Mouse (Mus musculus) monocyte, adult 5-6 weeks (primary cell): Measurements from ENCODE around the gene Ypel2. TPM values are rescaled to one million over a fixed set of nuclear protein-coding genes. Genes with fewer than 3 reads are reported as not detected.
A peak's percentile ranks its signal among the peaks of the same experiment; 100 is the strongest.

Experiments used
- ATAC-seq: fragments of 153-309, 156-312 bp; replicated peaks from 2 replicates; pipeline ENCODE4 v1.8.0; 2017; ENCODE audit warnings: mild to moderate bottlenecking; ENCODE audit not compliant: low TSS enrichment, insufficient number of reproducible peaks, severe bottlenecking, poor library complexity, low FRiP score
- total RNA-seq: library from RNA; stranded (forward); fragments of 200-1000, 200-491, 200-594 nt; gene quantifications from 3 replicates; pipeline ENCODE4 v1.2.3, GENCODE M21; 2017

Ypel2 gene
- total RNA-seq, 1 experiment from 2014 or later = 6.5 TPM

DNA sequence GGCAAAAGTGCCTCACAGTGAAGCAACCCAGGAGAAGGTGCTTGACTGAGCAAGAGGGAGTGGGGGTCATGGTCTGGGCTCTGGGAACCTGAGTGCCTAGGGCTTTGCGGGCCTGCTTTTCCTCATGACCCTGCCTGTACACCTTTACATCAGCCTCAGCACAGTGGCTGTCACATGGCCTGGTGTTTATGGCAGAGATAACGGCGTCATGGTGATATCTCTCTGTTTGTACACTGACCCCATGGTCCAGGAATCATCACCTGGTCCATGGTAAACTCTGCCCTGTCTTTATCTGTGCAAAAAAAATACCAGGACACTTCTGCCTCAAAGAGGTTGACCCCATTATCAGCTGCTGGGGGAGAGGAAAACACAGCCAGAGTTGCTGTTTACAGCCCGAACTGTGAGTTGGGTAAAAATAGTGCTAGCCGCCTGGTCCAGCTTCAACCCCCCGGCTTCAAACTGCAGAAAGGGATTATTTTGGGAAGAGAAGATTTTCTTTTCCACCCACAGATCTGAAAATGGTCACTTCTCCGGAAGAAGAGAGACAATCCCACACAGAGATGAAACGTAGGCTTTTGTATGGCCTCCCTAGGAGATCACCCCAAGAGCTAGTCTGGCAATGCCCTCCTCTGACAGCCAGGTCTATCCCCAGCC, 76.8 kb downstream of the Ypel2 start:
- ATAC-seq = no peak

DNA sequence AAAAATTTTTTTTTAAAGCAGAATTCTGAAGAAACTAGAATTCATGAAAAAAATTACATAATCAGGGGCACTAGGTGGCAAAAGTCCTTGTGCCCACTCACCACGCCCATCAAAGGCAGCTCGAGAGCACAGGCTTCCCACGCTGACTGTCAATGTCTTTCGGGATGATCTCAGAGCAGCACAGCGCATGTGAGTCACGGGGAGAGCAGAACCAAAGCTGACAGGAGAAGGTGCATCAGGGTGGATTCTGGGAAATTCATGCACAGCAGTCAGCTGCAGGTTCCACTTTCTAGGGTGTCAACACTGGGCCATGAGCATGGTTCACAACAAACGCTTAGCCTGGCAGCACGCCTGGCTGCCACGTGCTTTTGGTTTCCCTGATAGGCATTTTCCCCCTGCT, 79.2 kb downstream of the Ypel2 start:
- ATAC-seq = no peak

DNA sequence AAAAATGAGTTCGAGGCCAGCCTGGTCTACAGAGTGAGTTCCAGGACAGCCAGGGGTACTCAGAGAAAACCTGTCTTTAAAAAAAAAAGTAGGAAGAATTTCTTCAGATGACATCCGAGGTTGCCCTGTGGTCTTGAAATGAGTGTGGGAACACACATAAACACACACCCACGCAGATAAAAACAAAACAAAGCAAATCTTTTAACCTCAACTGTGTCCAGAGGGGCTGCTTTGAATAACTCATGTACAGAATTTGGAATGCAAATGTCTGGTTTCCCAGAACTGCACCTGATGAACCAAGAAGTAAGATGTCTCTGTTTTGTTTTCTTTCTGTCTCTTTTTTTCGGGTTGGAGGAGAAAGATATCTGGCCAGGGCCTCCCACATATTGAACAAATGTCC, 83.3 kb downstream of the Ypel2 start:
- ATAC-seq = no peak

DNA sequence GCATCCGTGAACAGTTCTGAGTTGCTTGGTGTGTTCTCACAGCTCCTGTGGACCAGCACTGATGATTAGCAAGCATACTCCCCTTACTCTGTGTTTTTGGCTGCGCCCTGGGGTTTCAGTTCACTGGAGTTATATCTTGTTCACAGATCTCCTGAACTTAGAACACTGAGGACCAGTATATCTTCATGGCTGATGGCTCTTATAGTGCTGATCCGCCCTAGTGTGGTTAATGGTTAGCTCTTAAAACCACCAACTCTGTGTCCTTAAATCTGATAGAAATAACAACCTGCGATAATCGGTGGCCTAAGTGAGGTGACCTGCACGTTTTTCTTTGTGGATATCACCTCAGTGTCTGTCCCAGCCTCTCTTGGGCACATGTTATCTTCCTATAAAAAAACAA, 84.5 kb downstream of the Ypel2 start:
- ATAC-seq = no peak

DNA sequence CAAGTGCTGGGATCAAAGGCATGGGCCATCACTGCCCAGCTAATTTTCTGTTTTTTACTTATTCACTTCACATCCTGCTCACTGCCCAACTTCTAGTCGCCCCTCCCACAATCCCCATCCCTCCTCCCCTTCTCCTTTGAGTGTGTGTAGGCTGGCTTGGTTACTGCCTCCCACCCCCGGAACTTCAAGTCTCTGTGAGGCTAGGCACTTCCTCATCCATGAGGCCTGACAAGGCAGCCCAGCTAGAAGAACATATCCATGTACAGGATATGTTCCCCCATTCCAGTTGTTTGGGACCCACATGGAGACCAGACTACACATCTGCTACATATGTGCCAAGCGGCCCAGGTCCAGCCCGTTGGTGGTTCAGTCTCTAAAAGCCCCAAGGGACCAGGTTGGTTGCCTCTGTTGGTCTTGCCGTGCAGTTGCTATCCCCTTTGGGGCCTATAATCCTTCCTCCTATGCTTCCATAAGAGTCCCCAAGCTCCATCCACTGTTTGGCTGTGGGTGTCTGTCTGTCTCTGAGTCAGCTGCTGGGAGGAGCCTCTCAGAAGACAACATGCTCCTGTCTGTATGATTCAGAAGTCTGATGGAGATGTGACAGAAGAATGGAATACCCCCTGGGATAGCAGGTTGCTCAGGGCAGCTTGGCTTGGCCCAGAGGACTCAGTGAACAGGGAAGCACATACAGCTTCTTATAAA, 85.5 kb downstream of the Ypel2 start:
- ATAC-seq = peak; percentile 78; the same call in 1 of the 2 replicates

DNA sequence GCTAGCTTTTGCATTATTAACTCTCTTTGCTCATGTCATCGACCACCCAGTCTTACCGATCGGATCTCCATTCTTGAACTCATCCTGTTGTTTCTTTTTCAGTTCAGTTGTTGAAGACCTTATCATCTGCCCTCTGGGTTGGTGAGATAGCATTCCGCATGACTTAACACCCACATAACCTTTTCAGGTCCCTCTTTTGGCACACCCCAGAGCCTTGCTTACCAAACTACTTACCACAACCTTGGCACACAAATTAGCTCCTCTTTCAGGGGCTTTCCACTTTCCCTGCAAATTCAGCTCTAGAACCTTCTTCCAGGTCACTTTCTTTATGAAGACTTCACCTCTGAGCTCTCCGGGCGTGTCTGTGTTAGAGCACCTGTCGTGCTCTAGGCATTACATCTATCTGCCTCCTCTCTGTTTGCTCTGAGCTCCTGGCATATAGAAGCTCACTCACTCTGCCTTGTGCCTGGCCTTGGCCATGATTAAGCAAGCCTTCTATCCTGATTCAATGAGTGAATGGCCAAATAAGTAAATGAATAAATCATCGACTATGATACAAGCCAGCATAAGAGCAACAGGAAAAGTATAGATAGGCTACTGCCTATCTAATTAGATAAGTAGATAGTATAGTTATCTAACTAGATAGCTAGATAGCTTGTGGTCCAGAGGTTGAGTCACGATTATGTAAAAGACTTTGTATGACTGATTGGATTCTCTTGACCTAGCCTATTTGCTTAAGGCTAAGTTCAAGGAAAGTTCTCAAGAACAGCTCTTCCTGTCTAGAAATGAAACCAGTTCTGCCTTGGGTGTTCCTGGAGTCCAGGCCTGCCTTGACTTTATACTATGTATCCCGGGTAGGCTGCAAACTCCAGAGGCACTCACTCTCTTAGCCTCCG, 86.5 kb downstream of the Ypel2 start:
- no peak for ATAC-seq

DNA sequence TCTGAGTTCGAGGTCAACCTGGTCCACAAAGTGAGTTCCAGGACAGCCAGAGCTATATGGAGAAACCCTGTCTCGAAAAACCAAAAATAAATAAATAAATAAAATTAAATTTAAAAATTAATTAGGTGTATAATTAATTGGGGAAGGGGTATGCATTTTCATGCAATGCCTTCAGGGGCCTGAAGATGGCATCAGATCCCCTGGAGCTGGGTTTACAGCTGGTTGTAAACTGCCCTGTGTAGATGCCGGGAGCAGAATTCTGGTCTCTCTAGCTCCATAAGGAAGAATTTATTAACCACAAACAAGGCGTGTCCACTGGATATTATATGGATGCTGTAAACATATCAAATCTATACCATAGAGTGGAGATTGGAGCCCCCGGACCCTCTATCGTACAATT, 87.2 kb downstream of the Ypel2 start:
- ATAC-seq = no peak

DNA sequence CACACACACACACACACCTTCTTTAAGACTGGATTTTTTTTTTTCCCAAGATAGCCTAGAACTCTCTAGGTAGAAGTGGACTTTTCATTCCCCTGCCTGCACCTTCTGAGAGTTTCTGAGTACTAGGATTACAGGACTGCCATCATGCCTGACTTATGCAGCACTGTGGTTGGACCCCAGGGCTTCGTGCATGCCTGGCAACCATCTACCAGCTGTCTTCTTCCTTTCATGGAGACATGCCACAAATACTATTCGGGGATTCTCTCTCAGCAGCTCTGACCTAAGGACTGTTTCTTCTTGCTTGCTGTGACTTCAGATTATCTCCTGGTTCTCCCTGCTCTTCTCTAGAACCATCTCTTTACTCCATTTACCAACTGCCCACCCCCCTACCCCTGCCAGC, 88.2 kb downstream of the Ypel2 start:
- ATAC-seq = no peak

DNA sequence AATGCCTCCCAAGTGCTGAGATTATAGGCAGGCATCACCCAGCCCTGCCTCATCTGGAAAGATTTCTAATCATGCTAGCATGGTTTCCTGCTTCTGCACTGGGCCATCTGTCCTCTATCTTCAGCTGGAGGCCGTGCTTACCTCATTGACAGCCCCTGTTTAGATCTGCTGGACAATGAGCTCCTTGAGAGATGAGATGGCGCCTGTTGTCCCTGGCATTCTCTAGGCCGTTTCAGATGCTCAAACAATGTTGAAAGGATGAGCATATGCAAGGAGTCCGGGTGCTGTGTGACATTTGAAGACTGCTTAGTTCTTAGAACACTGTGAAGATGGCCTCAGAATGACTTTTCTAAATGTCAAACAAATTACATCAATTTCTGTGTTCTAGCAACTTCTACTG, 88.8 kb downstream of the Ypel2 start:
- ATAC-seq = no peak

DNA sequence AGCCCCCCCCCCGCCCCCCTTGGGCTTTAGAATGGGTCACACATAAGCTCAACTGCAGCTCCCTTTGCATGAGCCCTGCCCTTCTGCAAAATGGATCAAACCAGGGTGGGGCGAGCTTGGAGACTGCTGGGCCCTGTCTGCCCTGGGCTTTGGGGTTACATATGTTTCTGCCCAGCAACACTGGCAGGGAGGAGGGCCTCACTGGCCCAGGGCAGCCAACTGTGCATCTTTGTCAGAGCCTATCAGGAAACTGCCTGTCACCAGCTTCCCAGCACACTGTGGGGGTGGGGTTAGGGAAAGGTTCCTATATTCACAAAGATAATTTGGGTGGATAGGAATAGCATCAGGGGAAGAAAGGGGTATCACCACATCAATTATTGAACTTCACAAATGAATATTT, 95.1 kb downstream of the Ypel2 start:
- ATAC-seq = no peak

DNA sequence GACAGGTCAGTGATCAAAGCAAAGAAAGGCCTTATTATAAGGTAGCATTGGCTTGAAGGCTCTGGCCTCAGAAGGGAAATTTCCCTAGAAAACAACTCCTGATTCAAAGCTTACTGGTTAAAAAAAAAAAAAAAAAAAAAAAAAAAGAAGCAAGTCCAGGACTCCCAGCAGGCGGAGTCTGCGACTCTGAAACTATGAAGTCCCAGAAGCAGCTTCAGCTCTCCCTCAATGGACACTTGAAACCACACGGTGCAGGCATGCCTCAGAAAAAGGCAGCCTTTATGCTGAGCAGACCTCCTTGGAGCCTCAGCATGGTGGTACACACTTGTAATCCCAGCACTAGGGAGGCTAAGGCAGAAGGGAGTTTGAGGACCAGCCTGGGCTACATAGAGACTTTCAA, 97.9 kb downstream of the Ypel2 start:
- no peak for ATAC-seq

DNA sequence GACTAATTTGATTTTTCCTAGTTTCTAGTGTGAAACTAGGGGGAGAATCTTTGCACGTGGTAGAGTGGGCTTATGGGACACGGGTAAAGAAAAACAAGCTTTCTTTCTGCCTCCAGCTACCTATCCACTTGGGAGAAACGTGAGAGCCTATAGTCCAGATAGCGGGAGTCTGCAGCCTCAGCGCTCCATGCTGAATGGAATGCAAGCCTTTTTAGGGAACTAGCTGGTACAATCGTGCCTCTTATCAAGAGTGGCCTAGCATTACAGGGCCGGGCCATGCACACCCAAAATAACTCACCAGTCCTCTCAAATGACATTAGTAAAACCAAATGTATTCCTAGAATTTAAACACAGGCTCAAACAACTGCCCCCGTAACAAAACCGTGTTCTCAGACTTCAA, 98.4 kb downstream of the Ypel2 start:
- ATAC-seq = no peak

DNA sequence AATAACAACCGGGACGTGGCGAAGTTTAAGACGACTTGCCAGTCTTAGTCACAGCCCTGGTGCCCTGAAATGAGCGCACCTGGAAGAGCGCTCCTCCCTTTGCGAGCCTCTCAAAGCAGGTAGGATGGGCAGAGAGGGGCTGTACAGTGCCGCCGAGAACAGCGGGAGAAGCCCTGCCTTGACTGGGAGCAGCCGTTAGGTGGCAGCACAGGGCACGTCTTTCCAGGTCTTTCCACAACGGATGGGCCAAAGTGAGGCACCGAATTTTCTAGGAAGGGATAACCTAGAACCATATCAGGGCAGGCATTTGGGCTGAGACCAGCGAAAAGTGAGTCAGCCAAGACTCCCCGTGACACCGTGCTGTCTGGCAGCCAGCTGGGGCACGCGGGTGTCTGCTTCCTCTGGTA, 99.3 kb downstream of the Ypel2 start:
- ATAC-seq = peak; percentile 92

DNA sequence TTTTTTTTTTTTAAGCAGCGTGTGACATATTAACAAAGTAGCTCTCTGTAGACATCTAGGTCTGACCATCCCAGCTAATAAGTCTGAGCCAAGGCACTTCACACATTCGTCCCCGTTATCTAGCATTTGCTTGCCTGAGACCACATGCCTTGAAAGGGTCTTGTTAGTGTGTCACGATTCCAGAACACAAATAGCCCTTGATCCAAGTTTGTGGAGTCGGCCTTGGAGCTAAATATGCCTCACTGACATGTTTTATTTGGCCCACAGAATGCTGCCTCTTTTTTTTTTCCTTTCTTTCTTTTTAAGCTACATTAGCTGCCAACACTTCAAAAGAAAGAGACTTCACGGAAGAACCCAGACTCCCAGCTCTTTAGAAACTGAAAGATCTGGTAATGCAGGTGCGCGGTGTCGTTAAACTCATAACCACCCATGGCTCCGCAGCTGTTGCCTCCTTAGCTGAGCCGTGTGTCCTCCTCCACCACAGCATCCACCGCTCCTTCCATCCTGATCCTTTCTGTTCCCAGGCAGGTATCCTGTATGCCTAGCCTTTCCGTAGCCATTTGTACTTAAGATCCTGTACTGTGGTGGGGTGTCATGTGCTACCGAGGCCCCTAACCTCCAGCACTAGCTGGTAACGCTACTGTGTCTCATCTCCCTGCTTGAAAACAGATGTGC, 100.4 kb downstream of the Ypel2 start:
- ATAC-seq = 0 out of 2 replicates have a peak, but pooled peaks have one; percentile 27

Other genes with a start within 250 kb of the Ypel2 start
- gene Cltc, start 236.1 kb downstream of the Ypel2 start, total RNA-seq = 160 to 175 TPM (median 162 TPM) in 3 replicates
- gene Dhx40, start 186.0 kb downstream of the Ypel2 start, total RNA-seq = 67.6 to 151 TPM (median 147 TPM) in 3 replicates
- gene Gdpd1, start 80.4 kb upstream of the Ypel2 start, total RNA-seq = not detected in 3 replicates
- gene Smg8, start 93.1 kb upstream of the Ypel2 start, total RNA-seq = 11.8 to 26.0 TPM (median 23.3 TPM) in 3 replicates
- 0.29 to 0.64 TPM in 2 of 3 replicates, not detected in the other for gene Prr11, start 115.0 kb upstream of the Ypel2 start, total RNA-seq
- gene Ska2, start 115.5 kb upstream of the Ypel2 start, total RNA-seq = 6.1 to 9.4 TPM (median 6.7 TPM) in 3 replicates
- gene Trim37, start 133.4 kb upstream of the Ypel2 start, total RNA-seq = 11.8 to 19.2 TPM (median 15.1 TPM) in 3 replicates